Mouse (Mus musculus) B cell, adult 67 days (primary cell): Measurements from ENCODE around the gene Adi1. TPM values are rescaled to one million over a fixed set of nuclear protein-coding genes. Genes with fewer than 3 reads are reported as not detected.

Experiments used
- total RNA-seq, 2 experiments: library from RNA; stranded (reverse); gene quantifications; 4 replicates each; pipeline ENCODE4 v1.2.4; 2023

Adi1 gene
- 10 to 100 TPM; 51.8 to 55.2 TPM for total RNA-seq

GRCm38 (mm10) chr12:28675121-28675924 is at the start of gene Adi1:
Adi1 (plus strand) TSS chr12:28675231.

GRCm38 (mm10) chr12:28635535-28636476 is 39.2 kb upstream of the Adi1 start, which contains the start of gene Rps7:
Rps7 (minus strand) TSS chr12:28635953.

GRCm38 (mm10) chr12:28649141-28650110 is 25.6 kb upstream of the Adi1 start, which contains the start of gene Rnaseh1:
Rnaseh1 (plus strand) TSS chr12:28649602.

Other genes starting within 250 kb of the Adi1 start
- under 1 TPM; 0.39 to 0.87 TPM for gene Dcdc2c, start 122.8 kb upstream of the Adi1 start, total RNA-seq
- gene Allc, start 92.7 kb upstream of the Adi1 start, total RNA-seq: not detected
- not detected for gene Colec11, start 51.9 kb upstream of the Adi1 start, total RNA-seq
- gene Rps7, start 39.3 kb upstream of the Adi1 start, total RNA-seq: 1,000 to 10,000 TPM in 1 of 2 experiments, 100 to 1,000 TPM in 1; 924 to 1,022 TPM
- gene Rnaseh1, start 25.6 kb upstream of the Adi1 start, total RNA-seq: 10 to 100 TPM; 26.4 to 28.9 TPM
- gene Trappc12, start 75.2 kb downstream of the Adi1 start, total RNA-seq: 10 to 100 TPM; 54.5 to 56.4 TPM
- gene Eipr1, start 76.6 kb downstream of the Adi1 start, total RNA-seq: 10 to 100 TPM; 21.8 to 33.9 TPM